Mouse (Mus musculus) lung, adult 18-20 months (tissue): ENCODE measurements around the gene Pik3c2a.
A peak's percentile ranks its signal among the peaks of the same experiment; 100 is the strongest.

Source experiments
- DNase-seq, 2 experiments: peaks; one replicate each; pipeline ENCODE4 v3.0.0; 2022; ENCODE audit warnings: mixed read lengths in 2 of 2

Gene Pik3c2a

DNA sequence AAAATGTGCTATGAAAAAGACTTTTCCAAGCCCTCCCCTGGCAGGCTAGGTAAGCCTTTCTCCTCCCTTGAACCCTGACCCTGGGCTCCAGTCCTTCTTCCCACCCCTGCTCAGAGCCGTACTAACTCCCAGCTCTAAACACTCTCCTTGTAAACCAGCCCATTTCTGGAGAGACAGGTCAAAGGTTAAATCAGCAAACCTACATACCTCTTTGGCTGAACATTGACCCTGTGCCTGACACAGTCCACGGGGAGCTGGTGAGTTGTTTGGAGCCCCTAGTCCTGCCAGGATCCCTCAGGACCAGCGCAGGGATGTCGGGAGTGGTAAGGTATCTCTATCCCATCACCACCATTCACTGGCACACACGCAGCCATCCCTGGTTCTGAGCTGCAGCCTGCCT lies 150.9 kb downstream of the Pik3c2a start:
- no peak for DNase-seq

DNA sequence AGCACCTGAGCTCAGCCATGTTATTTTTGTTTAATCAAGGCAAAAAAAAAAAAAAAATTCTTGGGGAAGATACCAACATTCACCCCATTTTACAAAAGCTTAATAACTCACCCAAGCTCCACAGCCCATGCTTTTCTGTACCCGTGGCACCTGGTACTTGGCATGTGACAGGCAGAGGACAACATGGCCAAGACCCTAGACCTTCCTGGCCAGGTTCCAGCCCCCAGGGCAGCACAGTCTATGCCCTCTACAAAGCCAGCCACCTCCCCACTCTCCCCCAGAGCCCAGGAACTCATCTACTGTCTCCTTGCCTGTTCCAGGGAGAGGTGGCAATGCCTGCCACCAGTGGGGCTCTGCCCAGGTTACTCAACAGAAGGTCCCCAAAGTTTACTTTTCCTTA lies 152.7 kb downstream of the Pik3c2a start:
- peak in 1 of 2 experiments; percentile 10 for DNase-seq

DNA sequence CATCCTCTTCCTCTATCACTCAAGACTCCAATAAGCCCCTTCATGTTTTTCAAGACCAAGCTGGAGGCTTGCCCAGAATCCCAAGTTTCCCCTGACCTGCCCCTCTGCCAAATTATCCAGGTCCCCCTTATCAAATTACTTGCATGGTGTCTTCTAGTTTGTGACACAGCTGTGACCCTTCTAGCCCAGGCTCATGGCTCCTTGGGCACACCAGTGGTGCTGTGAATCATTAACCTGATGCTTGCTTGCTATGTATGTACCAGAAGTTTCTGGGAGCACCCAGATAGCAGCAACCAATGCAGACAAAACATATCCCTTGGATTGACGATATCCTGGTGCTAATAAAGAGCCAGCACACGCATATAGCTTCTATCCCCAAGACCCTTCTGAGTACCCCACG lies 154.3 kb downstream of the Pik3c2a start:
- no peak for DNase-seq

DNA sequence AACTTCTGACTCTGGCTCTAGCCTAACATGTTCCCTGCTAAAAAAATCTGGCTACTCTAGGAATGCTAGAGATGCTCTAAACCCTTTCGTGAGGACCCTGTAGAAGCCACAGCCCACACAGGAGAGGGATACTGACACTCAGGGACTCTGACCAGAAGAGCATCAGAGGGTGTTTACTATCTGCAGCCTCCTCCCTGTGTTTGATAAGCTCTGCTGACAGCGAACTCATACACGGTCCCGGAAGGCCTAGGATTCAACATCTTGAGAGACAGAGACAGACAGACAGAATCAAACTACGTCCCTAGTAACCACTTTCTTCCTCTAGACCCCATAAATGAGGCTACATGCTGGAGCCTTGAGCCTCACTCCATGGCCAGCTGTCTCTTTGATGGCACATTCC lies 155.3 kb downstream of the Pik3c2a start:
- no peak for DNase-seq
